Mouse (Mus musculus): ENCODE results near the gene Krt19. TPM values are rescaled to one million over a fixed set of nuclear protein-coding genes. Genes with fewer than 3 reads are reported as not detected.

Krt19 gene
- total and polyA plus RNA-seq, 3 experiments: not detected

GRCm38 (mm10) chr11:100135731-100136130 is 12.7 kb downstream of the Krt19 start, which contains the start of gene Krt15:
TSS of gene Krt15 (minus strand) at chr11:100135928.
- Histone ChIP-seq H3K79me2 (ENCODE audit: control insufficient read depth, insufficient read depth, low read length, poor library complexity) (no peaks in the 10 kb centered on the region), H3K27ac (ENCODE audit: control insufficient read depth, low read depth, low read length) (no peak within 1 kb of the TSS), H3K4me3 (ENCODE audit: control insufficient read depth in 1 of 2, insufficient read depth in 1 of 2, low read depth in 2 of 2, low read length in 2 of 2) (no peak within 1 kb of the TSS), H3K36me3 (ENCODE audit: control insufficient read depth in 1 of 2, insufficient read depth in 2 of 2, low read length in 2 of 2) (no peaks in the 10 kb centered on the region), H3K4me1 (ENCODE audit: control insufficient read depth in 1 of 2, insufficient read depth in 2 of 2, low read length in 2 of 2) (no peaks in the 10 kb centered on the region), H3K9ac (ENCODE audit: control insufficient read depth, low read depth, low read length, poor library complexity, severe bottlenecking) (no peak within 1 kb of the TSS), H3K27me3 (ENCODE audit: control insufficient read depth in 1 of 2, insufficient read depth in 2 of 2, low read length in 2 of 2) (no peaks in the 10 kb centered on the region), H3K9me3 (replicated peaks; ENCODE audit: insufficient read depth, low read length) (no peaks in the 10 kb centered on the region)
- no peak for DNase-seq (ENCODE audit: low read depth, low spot score)
- TF ChIP-seq MXI1 (IDR thresholded peaks at IDR 0.05; ENCODE audit: low read depth, low read length) (no peak), MAX (IDR thresholded peaks at IDR 0.05; ENCODE audit: low read length) (no peak), POLR2AphosphoS5 (IDR thresholded peaks at IDR 0.05; ENCODE audit: borderline replicate concordance, low read depth, low read length) (no peak), RCOR1 (IDR thresholded peaks at IDR 0.05; ENCODE audit: low read depth, low read length) (no peak), JUND (IDR thresholded peaks at IDR 0.05; ENCODE audit: low read depth, low read length) (no peak)

GRCm38 (mm10) chr11:100124901-100125300 is 23.6 kb downstream of the Krt19 start:
- Histone ChIP-seq H3K36me3 (ENCODE audit: control insufficient read depth in 1 of 2, insufficient read depth in 2 of 2, low read length in 2 of 2) (no peaks in the 10 kb centered on the region), H3K79me2 (ENCODE audit: control insufficient read depth, insufficient read depth, low read length, poor library complexity) (no peaks in the 10 kb centered on the region), H3K4me3 (ENCODE audit: control insufficient read depth in 1 of 2, insufficient read depth in 1 of 2, low read depth in 2 of 2, low read length in 2 of 2) (no peak overlapping the region), H3K9me3 (replicated peaks; ENCODE audit: insufficient read depth, low read length) (no peaks in the 10 kb centered on the region), H3K27ac (ENCODE audit: control insufficient read depth, low read depth, low read length) (no peak overlapping the region), H3K4me1 (ENCODE audit: control insufficient read depth in 1 of 2, insufficient read depth in 2 of 2, low read length in 2 of 2) (no peaks in the 10 kb centered on the region), H3K27me3 (ENCODE audit: control insufficient read depth in 1 of 2, insufficient read depth in 2 of 2, low read length in 2 of 2) (no peaks in the 10 kb centered on the region), H3K9ac (ENCODE audit: control insufficient read depth, low read depth, low read length, poor library complexity, severe bottlenecking) (no peak overlapping the region)
- DNase-seq (ENCODE audit: low read depth, low spot score): no peak
- TF ChIP-seq MYC (IDR thresholded peaks at IDR 0.05; ENCODE audit: low read depth, low read length) (no peak), RCOR1 (IDR thresholded peaks at IDR 0.05; ENCODE audit: low read depth, low read length) (no peak)

- H3K4me1 ChIP-seq (ENCODE audit: control insufficient read depth in 1 of 2, insufficient read depth in 2 of 2, low read length in 2 of 2): no peaks in the 10 kb centered on the region
- no peaks in the 10 kb centered on the region for H3K79me2 ChIP-seq (ENCODE audit: control insufficient read depth, insufficient read depth, low read length, poor library complexity)
- no peak for DNase-seq (ENCODE audit: low read depth, low spot score)
- no peaks in the 10 kb centered on the region for H3K9me3 ChIP-seq (replicated peaks; ENCODE audit: insufficient read depth, low read length)
- H3K36me3 ChIP-seq (ENCODE audit: control insufficient read depth in 1 of 2, insufficient read depth in 2 of 2, low read length in 2 of 2): no peaks in the 10 kb centered on the region
- no peak within 1 kb of the TSS for H3K4me3 ChIP-seq (ENCODE audit: control insufficient read depth in 1 of 2, insufficient read depth in 1 of 2, low read depth in 2 of 2, low read length in 2 of 2)
- H3K27me3 ChIP-seq (ENCODE audit: control insufficient read depth in 1 of 2, insufficient read depth in 2 of 2, low read length in 2 of 2): no peaks in the 10 kb centered on the region
- TF ChIP-seq TBP (IDR thresholded peaks at IDR 0.05; ENCODE audit: low read depth, low read length) (no peak), RCOR1 (IDR thresholded peaks at IDR 0.05; ENCODE audit: low read depth, low read length) (no peak), MYC (IDR thresholded peaks at IDR 0.05; ENCODE audit: low read depth, low read length) (no peak), ZKSCAN1 (IDR thresholded peaks at IDR 0.05; ENCODE audit: low read depth, low read length) (no peak), POLR2AphosphoS5 (IDR thresholded peaks at IDR 0.05; ENCODE audit: borderline replicate concordance, low read depth, low read length) (no peak), MAX (IDR thresholded peaks at IDR 0.05; ENCODE audit: low read length) (no peak), ZNF384 (IDR thresholded peaks at IDR 0.05; ENCODE audit: low read depth, low read length) (no peak), TCF12 (IDR thresholded peaks at IDR 0.05; ENCODE audit: low read depth, low read length) (no peak), ETS1 (IDR thresholded peaks at IDR 0.05; ENCODE audit: low read depth, low read length) (no peak), ZMIZ1 (IDR thresholded peaks at IDR 0.05; ENCODE audit: low read depth, low read length) (no peak), MXI1 (IDR thresholded peaks at IDR 0.05; ENCODE audit: low read depth, low read length) (no peak), GATA1 (IDR thresholded peaks at IDR 0.05; ENCODE audit: low read depth, low read length) (no peak), NELFE (IDR thresholded peaks at IDR 0.05; ENCODE audit: low read depth, low read length) (no peak)
- H3K9ac ChIP-seq (ENCODE audit: control insufficient read depth, low read depth, low read length, poor library complexity, severe bottlenecking): no peak within 1 kb of the TSS
- no peak within 1 kb of the TSS for H3K27ac ChIP-seq (ENCODE audit: control insufficient read depth, low read depth, low read length)
Observed at GRCm38 (mm10) chr11:100121466-100121865, 27.0 kb downstream of the Krt19 start, which contains the start of gene Krt13. TSS of gene Krt13 (minus strand) at chr11:100121566.
